Mouse (Mus musculus) lung, embryonic 16.5 days (tissue): Measurements from ENCODE around the gene Tmem121b. TPM values are rescaled to one million over a fixed set of nuclear protein-coding genes. Genes with fewer than 3 reads are reported as not detected.
A peak's percentile ranks its signal among the peaks of the same experiment; 100 is the strongest.

ENCODE experiments used
- ATAC-seq: fragments of 200-750 bp; cut with Nextera tagmentation; 2 replicates; pipeline ENCODE4 v1.8.0; 2017; ENCODE audit warnings: low read depth, mild to moderate bottlenecking, moderate library complexity
- H3K27ac ChIP-seq: fragments of 300-500 bp; sonication (generic); 2 replicates; pipeline ENCODE4 v1.5.1; 2014; ENCODE audit warnings: mild to moderate bottlenecking, control low read depth, low read length
- H3K27me3 ChIP-seq: fragments of 300-500 bp; sonication (generic); 2 replicates; pipeline ENCODE4 v1.6.1; 2014; ENCODE audit warnings: low read depth, low read length, mixed read lengths; ENCODE audit not compliant: control insufficient read depth, insufficient read depth
- H3K36me3 ChIP-seq: fragments of 300-500 bp; sonication (generic); 2 replicates; pipeline ENCODE4 v1.6.1; 2014; ENCODE audit warnings: low read length; ENCODE audit not compliant: control insufficient read depth, insufficient read depth
- H3K4me1 ChIP-seq: fragments of 300-500 bp; sonication (generic); replicated peaks from 2 replicates; pipeline ENCODE4 v1.6.1; 2014; ENCODE audit warnings: low read length, mixed read lengths; ENCODE audit not compliant: control insufficient read depth, insufficient read depth
- H3K4me2 ChIP-seq: fragments of 300-500 bp; sonication (generic); 2 replicates; pipeline ENCODE4 v1.6.1; 2014; ENCODE audit warnings: low read depth, low read length, control low read depth
- H3K4me3 ChIP-seq: fragments of 300-500 bp; sonication (generic); 2 replicates; pipeline ENCODE4 v1.5.1; 2014; ENCODE audit warnings: mild to moderate bottlenecking, low read length, control low read depth
- H3K9ac ChIP-seq: fragments of 300-500 bp; sonication (generic); 2 replicates; pipeline ENCODE4 v1.6.1; 2014; ENCODE audit warnings: low read length, control low read depth
- H3K9me3 ChIP-seq: fragments of 300-500 bp; sonication (generic); 2 replicates; pipeline ENCODE4 v1.6.1; 2016; ENCODE audit warnings: low read length; ENCODE audit not compliant: control insufficient read depth
- WGBS: fragments of 180-500 bp; shearing (Covaris S2); extraction: QIAGEN DNeasy Blood & Tissue Kit; methylation state at CpG from one replicate; pipeline ENCODE4 v1.1.7; 2014; 5-methylcytosine and 5-hydroxymethylcytosine counted together
- polyA plus RNA-seq: library from polyadenylated mRNA; unstranded; fragments of >200 nt; fragmentation: Nextera tagmentation; extraction: Ambion mirVana; gene quantifications from 2 replicates; pipeline ENCODE4 v1.2.1, GENCODE M21; 2015

The Tmem121b gene
- polyA plus RNA-seq, 1 experiment from 2014 or later: 0.10 TPM

DNA sequence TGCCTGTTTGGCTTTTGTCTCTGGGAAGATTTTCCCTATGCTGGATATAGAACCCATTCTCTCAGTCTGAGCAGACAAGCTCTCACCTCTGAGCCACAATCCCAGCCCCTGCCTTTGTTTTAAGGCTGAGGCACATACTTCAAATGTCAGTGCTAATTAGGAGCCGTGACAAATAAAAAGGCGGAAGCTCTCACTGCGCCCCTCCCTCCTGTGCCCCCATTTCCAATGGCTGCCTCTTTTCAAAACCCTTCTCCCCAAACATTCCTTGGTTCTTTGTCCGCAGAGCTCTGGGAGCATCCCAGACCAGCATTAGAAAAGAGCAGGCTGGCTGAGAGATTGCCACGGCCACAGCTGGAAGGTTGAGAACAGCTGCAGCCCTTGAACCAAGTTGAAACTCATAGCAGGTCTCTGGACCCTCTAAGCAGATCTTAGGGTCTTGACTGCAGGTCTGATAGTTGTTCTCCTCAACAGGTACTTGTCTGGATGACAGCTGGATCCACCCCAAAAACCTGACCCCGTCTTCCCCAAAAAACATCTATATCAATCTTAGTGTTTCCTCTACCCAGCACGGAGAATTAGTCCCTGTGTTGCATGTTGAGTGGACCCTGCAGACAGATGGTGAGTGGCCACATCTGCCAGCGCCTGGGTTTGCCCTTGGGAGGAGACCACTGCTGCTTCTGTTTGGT, 21.0 kb downstream of the Tmem121b start:
- Histone ChIP-seq H3K36me3 (no peaks in the 10 kb centered on the region), H3K27ac (no peak overlapping the region), H3K4me3 (no peak overlapping the region), H3K4me2 (no peak overlapping the region), H3K9ac (no peak overlapping the region), H3K27me3 (no peaks in the 10 kb centered on the region), H3K9me3 (no peaks in the 10 kb centered on the region), H3K4me1 (peaks cover 11% of the 10 kb centered on the region)
- ATAC-seq: no peak
- WGBS: 41% methylated on average over 8 of the region's 8 CpGs

DNA sequence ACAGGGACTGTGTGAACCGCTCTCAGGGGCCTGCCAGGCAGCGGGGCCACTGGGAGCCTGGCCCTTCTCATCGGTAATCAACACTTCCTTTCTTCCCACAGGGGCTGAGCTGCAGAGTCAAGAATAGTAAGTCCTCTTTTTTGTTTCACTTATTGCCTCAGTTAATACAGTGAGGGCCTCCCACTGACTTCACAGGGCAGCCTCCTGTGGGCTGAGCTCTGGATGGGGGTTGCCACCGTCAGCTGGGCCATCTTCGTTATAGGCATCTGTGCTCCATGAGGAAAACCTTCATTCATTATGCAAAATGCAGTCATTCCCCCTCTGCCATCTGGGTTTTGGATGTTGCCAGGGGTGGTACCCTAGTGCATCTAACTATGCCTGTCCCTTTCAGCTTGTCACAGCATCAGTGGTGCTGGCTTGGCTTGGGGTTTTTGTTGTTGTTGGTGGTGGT, 21.6 kb downstream of the Tmem121b start:
- no peaks in the 10 kb centered on the region for H3K36me3 ChIP-seq
- H3K9ac ChIP-seq: no peak overlapping the region
- H3K27ac ChIP-seq: no peak overlapping the region
- no peak overlapping the region for H3K4me3 ChIP-seq
- H3K4me2 ChIP-seq: no peak overlapping the region
- 42% methylated on average over 5 of the region's 5 CpGs for WGBS
- no peaks in the 10 kb centered on the region for H3K27me3 ChIP-seq
- no peak for ATAC-seq
- H3K4me1 ChIP-seq: peaks cover 11% of the 10 kb centered on the region
- H3K9me3 ChIP-seq: no peaks in the 10 kb centered on the region

DNA sequence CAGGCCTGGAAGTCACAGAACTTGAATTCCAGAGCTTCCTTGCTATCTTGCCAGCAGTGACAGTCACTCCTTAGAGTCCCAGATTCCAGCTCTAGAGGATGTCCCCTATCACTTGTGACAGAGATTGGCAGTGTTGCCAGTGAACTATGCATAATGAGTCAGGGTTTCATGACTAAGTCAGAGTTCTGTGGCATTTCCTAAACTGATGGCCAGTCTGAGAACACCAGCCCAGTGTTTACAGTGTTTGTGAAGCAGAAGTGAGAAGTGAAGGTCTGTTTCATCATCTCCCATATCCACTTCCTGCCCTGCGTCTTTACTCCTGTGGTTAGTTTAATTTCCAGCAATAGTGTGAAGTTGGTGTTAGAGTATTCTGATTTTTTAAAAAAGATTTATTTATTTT, 22.9 kb downstream of the Tmem121b start:
- Histone ChIP-seq H3K4me3 (no peak overlapping the region), H3K4me2 (no peak overlapping the region), H3K27ac (no peak overlapping the region), H3K9me3 (no peaks in the 10 kb centered on the region), H3K36me3 (no peaks in the 10 kb centered on the region), H3K9ac (no peak overlapping the region), H3K4me1 (peaks cover 11% of the 10 kb centered on the region), H3K27me3 (peaks cover 2% of the 10 kb centered on the region; the same call in 1 of the 2 replicates)
- no peak for ATAC-seq
- WGBS: 40% methylated on average over 1 of the region's 1 CpGs

DNA sequence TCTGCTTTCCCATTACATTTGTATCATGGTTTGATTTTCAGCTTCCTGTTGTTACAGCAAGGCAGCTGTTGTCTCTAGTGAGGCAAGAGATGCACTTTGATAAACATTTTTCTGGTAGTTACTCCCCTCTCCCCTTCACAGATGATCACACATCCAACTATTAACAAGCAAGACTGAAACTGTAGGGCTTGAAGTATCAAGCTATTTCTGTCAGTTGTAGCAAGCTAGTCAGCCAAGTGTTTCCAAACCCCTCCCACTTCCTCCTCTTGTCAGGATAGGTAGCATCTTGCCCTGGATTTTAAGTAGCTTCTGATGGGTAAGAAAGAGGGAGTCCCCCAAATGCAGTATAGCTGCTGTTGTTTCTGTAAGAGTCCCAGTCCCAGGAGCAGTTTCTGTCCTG, 23.8 kb downstream of the Tmem121b start:
- no peak overlapping the region for H3K27ac ChIP-seq

DNA sequence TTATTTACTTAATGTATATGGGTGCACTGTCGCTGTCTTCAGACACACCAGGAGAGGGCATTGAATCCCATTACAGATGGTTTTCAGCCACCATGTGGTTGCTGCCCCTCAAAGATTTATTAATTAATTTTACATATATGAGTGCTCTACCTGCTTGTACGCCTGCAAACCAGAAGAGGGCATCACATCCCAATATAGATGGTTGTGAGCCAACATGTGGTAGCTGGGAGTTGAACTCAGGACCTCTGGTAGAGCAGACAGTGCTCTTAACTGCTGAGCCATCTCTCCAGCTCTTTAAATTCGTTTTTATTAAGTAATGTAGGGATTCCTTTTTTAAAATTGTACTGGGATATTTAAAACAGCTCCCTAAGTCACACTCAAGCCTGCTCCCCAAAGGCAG, 24.3 kb downstream of the Tmem121b start:
- H3K36me3 ChIP-seq: no peaks in the 10 kb centered on the region
- no peak for ATAC-seq
- no peak overlapping the region for H3K4me3 ChIP-seq
- no peak overlapping the region for H3K9ac ChIP-seq
- no peaks in the 10 kb centered on the region for H3K9me3 ChIP-seq
- no peak overlapping the region for H3K27ac ChIP-seq
- no peak overlapping the region for H3K4me2 ChIP-seq
- 62% methylated on average over 3 of the region's 3 CpGs for WGBS
- peaks cover 8% of the 10 kb centered on the region for H3K4me1 ChIP-seq
- H3K27me3 ChIP-seq: peaks cover 2% of the 10 kb centered on the region; the same call in 1 of the 2 replicates

More for the DNA sequence above, 23.8 kb downstream of the Tmem121b start:
- Histone ChIP-seq H3K4me3 (no peak overlapping the region), H3K4me2 (no peak overlapping the region), H3K9me3 (no peaks in the 10 kb centered on the region), H3K9ac (no peak overlapping the region), H3K4me1 (peaks cover 7% of the 10 kb centered on the region), H3K27me3 (peaks cover 2% of the 10 kb centered on the region; the same call in 1 of the 2 replicates), H3K36me3 (no peaks in the 10 kb centered on the region)
- ATAC-seq: no peak

DNA sequence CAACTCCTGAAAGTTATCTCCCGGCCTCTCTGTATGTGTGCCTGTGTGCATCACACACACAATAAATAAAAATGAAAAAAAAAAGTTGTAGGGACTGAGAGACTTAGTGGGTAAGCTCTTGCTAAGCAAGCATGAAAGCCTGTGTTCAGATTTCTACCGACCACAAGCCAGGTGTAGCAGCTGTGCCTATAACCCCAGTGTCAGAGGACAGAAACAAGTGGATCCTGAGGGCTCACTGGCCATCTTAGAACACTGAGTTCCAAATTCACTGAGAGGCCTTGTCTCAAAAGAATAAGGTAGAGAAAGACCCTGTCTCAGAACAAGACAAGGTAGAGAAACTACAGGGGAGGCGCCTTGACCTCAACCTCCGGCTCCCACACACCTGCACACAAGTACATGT, 25.3 kb downstream of the Tmem121b start:
- H3K4me2 ChIP-seq: no peak overlapping the region
- no peak overlapping the region for H3K9ac ChIP-seq
- 92% methylated on average over 4 of the region's 4 CpGs for WGBS
- no peak overlapping the region for H3K4me3 ChIP-seq
- ATAC-seq: no peak
- H3K4me1 ChIP-seq: peaks cover 11% of the 10 kb centered on the region
- no peaks in the 10 kb centered on the region for H3K9me3 ChIP-seq
- H3K27ac ChIP-seq: no peak overlapping the region
- no peaks in the 10 kb centered on the region for H3K36me3 ChIP-seq
- H3K27me3 ChIP-seq: peaks cover 5% of the 10 kb centered on the region; the same call in 1 of the 2 replicates

DNA sequence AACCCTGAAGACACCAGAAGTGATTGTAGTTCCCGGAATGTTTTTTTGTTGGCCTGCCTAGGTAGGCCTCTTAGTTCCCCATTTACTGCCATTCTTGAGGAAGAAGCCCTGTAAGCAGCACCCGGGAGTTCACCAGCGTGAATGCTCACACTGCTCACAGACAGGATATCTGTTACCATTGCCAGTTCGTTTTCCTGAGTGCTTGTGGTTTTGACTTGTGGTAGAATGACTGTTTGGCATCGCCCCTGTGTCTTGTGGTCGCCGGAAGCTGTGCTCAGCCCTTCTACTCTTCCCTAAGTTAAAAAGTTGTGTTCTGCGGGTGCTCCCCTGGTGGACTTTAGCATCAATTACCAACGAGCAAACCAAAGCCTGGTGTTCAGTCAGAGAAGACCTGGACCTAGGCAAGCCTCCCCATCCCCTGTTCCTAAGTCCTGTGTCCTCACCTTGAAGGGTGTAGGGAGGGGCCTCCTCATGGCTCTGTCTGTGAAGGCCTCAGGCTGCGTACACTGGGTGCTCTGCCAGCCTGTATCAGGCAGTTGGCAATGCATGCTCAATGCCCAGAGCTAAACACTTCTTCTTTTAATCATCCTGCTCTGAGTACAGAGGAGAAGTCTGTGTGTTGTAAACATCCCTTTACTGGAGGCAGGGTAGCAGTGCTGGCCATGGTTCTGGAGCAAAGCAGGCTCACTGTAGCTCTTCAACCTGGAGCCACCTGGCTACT, 26.8 kb downstream of the Tmem121b start:
- Histone ChIP-seq H3K4me2 (no peak overlapping the region), H3K27ac (no peak overlapping the region)

DNA sequence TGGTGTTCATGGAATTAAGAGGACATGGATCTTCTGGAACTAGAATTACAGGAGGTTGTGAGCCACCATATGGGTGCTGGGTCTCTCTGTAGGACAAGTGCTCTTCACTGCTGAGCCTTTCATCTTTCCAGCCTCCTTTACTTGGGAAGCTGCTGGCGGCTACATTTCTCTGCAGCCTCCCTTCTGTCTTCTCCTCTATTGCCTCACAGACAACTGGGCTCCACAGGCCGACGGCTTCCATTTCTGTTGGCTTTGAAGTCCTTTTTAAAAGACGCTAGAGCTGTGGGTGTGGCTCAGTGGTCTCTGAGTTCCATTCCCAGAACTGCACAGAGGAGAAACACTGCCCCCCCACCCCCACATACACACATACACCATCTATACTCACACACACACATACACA, 28.2 kb downstream of the Tmem121b start:
- 45% methylated on average over 4 of the region's 4 CpGs for WGBS
- Histone ChIP-seq H3K4me1 (peaks cover 10% of the 10 kb centered on the region), H3K27ac (no peak overlapping the region), H3K9me3 (no peaks in the 10 kb centered on the region), H3K4me3 (no peak overlapping the region), H3K4me2 (no peak overlapping the region), H3K9ac (no peak overlapping the region), H3K36me3 (no peaks in the 10 kb centered on the region), H3K27me3 (peaks cover 18% of the 10 kb centered on the region; the same call in 1 of the 2 replicates)
- ATAC-seq: no peak

More for the DNA sequence above, 26.8 kb downstream of the Tmem121b start:
- ATAC-seq: no peak
- Histone ChIP-seq H3K36me3 (no peaks in the 10 kb centered on the region), H3K4me3 (no peak overlapping the region), H3K9ac (no peak overlapping the region), H3K9me3 (no peaks in the 10 kb centered on the region), H3K4me1 (peaks cover 10% of the 10 kb centered on the region), H3K27me3 (peaks cover 11% of the 10 kb centered on the region; the same call in 1 of the 2 replicates)
- WGBS: 76% methylated on average over 10 of the region's 10 CpGs

DNA sequence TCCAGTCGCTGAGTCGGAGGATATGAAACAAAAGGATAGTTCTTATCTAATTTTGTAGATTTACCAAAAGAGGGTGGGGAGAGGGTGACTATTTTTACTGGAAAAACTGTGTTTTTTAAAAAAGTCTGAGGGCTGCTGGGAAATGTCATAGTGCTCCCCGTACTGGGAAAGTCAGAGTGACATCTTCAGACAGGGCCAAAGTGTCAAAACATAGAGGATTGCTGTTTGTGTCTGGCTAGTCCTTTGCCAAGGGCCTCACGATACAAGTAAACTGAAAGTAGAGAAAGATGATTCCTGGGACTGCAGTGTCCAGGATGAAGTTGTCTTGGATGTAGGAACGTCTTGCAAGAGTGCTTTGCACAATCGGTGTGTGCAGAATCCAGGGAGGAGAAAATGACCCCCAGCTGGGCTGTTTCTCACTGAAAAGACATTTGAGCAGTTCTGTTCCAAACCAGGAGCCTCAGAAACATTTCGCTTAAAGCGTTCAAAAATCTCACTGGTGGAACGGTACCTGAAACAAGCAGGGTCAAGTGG, 29.1 kb downstream of the Tmem121b start:
- Histone ChIP-seq H3K4me3 (peak overlapping the region; percentile 61), H3K4me1 (peaks cover 10% of the 10 kb centered on the region), H3K4me2 (peak overlapping the region; percentile 73), H3K27me3 (peaks cover 18% of the 10 kb centered on the region; the same call in 1 of the 2 replicates), H3K9ac (no peak overlapping the region), H3K9me3 (no peaks in the 10 kb centered on the region), H3K27ac (no peak overlapping the region), H3K36me3 (no peaks in the 10 kb centered on the region)
- no peak for ATAC-seq
- 44% methylated on average over 9 of the region's 9 CpGs for WGBS
